Mouse (Mus musculus) spleen, postnatal 0 days (tissue): ENCODE data around the gene Olfr1326-ps1. TPM values are rescaled to one million over a fixed set of nuclear protein-coding genes. Genes with fewer than 3 reads are reported as not detected.

ENCODE experiments used
- polyA plus RNA-seq: library from polyadenylated mRNA; unstranded; fragments of >200 nt; fragmentation: Nextera tagmentation; extraction: Ambion mirVana; gene quantifications from 2 replicates; pipeline ENCODE4 v1.2.1, GENCODE M21; 2015

Olfr1326-ps1 gene
- polyA plus RNA-seq: not detected in 2 replicates

DNA sequence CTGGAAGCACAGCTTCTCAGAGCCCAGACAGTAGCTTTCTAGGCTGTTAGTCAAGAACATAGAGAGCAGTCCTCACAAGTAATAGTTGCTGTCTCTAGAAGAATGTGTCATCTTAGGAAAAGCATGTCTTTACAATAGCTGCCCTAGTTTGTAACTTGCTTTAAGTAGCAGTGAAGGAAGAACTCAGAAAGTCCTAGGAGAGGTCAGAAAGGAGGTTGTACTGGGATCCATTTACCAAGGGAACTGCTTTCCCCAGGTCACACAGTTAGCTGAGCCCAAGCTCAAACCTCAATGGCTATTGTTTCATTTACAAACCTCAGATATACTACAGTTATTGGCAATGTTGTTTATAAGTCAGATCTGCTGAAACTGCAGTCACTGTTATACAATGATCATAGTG, at the start of gene Olfr1326-ps1:
TSS of gene Olfr1326-ps1 (minus strand) at position 101 of the 400 bp plus-strand sequence.

DNA sequence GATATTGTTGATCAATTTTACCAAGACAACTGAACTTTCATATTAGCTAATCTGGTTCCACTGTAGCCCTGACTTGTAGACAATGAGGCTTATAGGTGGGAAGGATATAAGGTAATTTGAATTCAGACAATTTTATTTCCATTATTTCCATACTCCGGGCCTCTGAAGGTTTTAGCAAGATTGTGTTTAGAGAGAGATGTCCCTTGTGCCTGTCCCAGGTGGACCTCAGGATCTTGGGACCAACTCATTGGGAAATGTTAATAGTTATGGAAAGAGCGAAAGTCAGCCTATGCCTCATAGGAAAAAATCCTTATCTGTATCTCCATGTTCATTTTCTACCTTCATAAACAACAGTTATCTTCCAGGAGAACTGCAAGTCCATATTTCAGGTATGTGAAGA, 17.7 kb upstream of the Olfr1326-ps1 start, which contains the start of gene Olfr1325:
TSS of gene Olfr1325 (plus strand) at position 301 of the 400 bp plus-strand sequence.

Other genes starting within 250 kb of the Olfr1326-ps1 start
- gene Plxna3, start 245.8 kb downstream of the Olfr1326-ps1 start, polyA plus RNA-seq: 1.1 and 1.8 TPM in 2 replicates
- gene Lage3, start 221.3 kb downstream of the Olfr1326-ps1 start, polyA plus RNA-seq: 74.6 and 77.4 TPM in 2 replicates
- 46.3 and 50.9 TPM in 2 replicates for gene Ubl4a, start 201.7 kb downstream of the Olfr1326-ps1 start, polyA plus RNA-seq
- gene Slc10a3, start 201.5 kb downstream of the Olfr1326-ps1 start, polyA plus RNA-seq: 9.6 and 11.5 TPM in 2 replicates
- 10.6 and 14.6 TPM in 2 replicates for gene Fam3a, start 181.6 kb downstream of the Olfr1326-ps1 start, polyA plus RNA-seq
- 11.6 and 14.1 TPM in 2 replicates for gene Ikbkg, start 181.6 kb downstream of the Olfr1326-ps1 start, polyA plus RNA-seq
- 49.6 and 52.9 TPM in 2 replicates for gene G6pdx, start 145.7 kb downstream of the Olfr1326-ps1 start, polyA plus RNA-seq
- not detected in 2 replicates for gene Gm6880, start 93.5 kb downstream of the Olfr1326-ps1 start, polyA plus RNA-seq
- gene Olfr1325, start 17.8 kb upstream of the Olfr1326-ps1 start, polyA plus RNA-seq: not detected in 2 replicates
- gene Gm5640, start 70.7 kb upstream of the Olfr1326-ps1 start, polyA plus RNA-seq: not detected in 2 replicates
- gene Gm6890, start 166.0 kb upstream of the Olfr1326-ps1 start, polyA plus RNA-seq: not detected in 2 replicates